Mouse (Mus musculus): ENCODE results near the gene Glipr1. TPM values are rescaled to one million over a fixed set of nuclear protein-coding genes. Genes with fewer than 3 reads are reported as not detected.

Gene Glipr1
- polyA plus RNA-seq, 1 experiment, result 790 TPM

DNA sequence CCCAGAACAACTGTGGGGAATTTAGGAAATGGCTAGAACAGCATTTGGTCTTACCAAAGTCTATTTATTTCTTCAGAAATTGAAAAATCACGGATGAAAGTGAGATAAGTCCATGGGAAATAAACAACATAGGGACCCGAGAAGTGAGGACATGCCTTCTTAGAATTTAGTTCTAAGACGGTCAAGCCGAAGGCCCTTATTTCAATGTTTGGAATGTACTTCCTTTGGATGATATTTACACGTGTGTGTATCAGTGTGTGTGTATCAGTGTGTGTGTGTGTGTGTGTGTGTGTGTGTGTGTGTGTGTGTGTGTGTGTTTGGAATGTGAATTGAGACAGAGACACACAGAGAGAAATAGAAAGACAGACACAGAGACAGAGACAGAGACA is 65.3 kb downstream of the Glipr1 start:
- Histone ChIP-seq H3K27ac (ENCODE audit: insufficient read depth, low read depth, low read length) (no peak overlapping the region), H3K4me1 (ENCODE audit: control insufficient read depth, insufficient read depth, low read length) (peaks cover 9% of the 10 kb centered on the region), H3K4me3 (ENCODE audit: insufficient read depth, low read length) (no peak overlapping the region)
- TF ChIP-seq CTCF (IDR thresholded peaks at IDR 0.05; ENCODE audit: low read depth, low read length) (no peak), POLR2A (IDR thresholded peaks at IDR 0.05; ENCODE audit: borderline replicate concordance, low read depth, low read length) (no peak)

GRCm38 (mm10) chr10:111936491-111937145 is 65.8 kb downstream of the Glipr1 start:
- Histone ChIP-seq H3K4me3 (ENCODE audit: insufficient read depth, low read length) (no peak overlapping the region), H3K4me1 (ENCODE audit: control insufficient read depth, insufficient read depth, low read length) (peaks cover 9% of the 10 kb centered on the region), H3K27ac (ENCODE audit: insufficient read depth, low read depth, low read length) (no peak overlapping the region)
- TF ChIP-seq CTCF (IDR thresholded peaks at IDR 0.05; ENCODE audit: low read depth, low read length) (no peak), POLR2A (IDR thresholded peaks at IDR 0.05; ENCODE audit: borderline replicate concordance, low read depth, low read length) (no peak)

DNA sequence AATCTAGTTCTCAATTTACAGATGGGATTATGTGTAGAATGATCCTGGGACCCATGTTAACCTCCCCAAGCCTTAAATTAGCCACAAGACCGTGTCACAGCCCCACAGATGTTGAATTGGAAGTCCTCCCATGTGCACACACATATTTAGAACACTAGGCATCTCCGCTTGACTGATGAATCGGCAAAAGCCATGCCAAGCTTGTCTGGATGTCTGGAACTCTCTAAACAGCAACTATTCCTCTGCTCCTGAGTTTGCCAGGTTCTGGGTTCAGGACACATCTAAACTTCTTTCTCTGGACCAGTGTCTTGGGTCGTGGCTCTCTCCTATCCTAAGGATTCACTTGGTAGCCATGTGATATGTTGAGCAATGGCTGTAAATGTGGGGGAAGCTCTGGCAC is 66.4 kb downstream of the Glipr1 start:
- peaks cover 9% of the 10 kb centered on the region for H3K4me1 ChIP-seq (ENCODE audit: control insufficient read depth, insufficient read depth, low read length)
- no peak overlapping the region for H3K4me3 ChIP-seq (ENCODE audit: insufficient read depth, low read length)
- H3K27ac ChIP-seq (ENCODE audit: insufficient read depth, low read depth, low read length), result no peak overlapping the region
- TF ChIP-seq CTCF (IDR thresholded peaks at IDR 0.05; ENCODE audit: low read depth, low read length) (no peak), POLR2A (IDR thresholded peaks at IDR 0.05; ENCODE audit: borderline replicate concordance, low read depth, low read length) (no peak)

Other genes starting within 250 kb of the Glipr1 start
- gene Krr1, start 30.0 kb downstream of the Glipr1 start, polyA plus RNA-seq (2012; ENCODE audit: insufficient read depth, insufficient read length, missing spikeins), result 16.8 and 19.4 TPM in 2 replicates
- gene Glipr1l1, start 57.6 kb upstream of the Glipr1 start, polyA plus RNA-seq (2012; ENCODE audit: insufficient read depth, insufficient read length, missing spikeins), result not detected in 2 replicates
- gene Glipr1l2, start 80.7 kb upstream of the Glipr1 start, polyA plus RNA-seq (2012; ENCODE audit: insufficient read depth, insufficient read length, missing spikeins), result not detected in 2 replicates
- not detected in 2 replicates for gene Glipr1l3, start 157.7 kb upstream of the Glipr1 start, polyA plus RNA-seq (2012; ENCODE audit: insufficient read depth, insufficient read length, missing spikeins)
- not detected in 2 replicates for gene Caps2, start 161.0 kb upstream of the Glipr1 start, polyA plus RNA-seq (2012; ENCODE audit: insufficient read depth, insufficient read length, missing spikeins)